Mouse (Mus musculus) neural tube, embryonic 15.5 days (tissue): ENCODE measurements at regions not wholly inside any gene's neighbourhood (a gene's known extent, or its start where the extent isn't known, plus 50 kb on each side); places are given as distances from the start of the nearest gene placed in this dataset.

Source experiments
- ATAC-seq: fragments of 200-750 bp; cut with Nextera tagmentation; 2 replicates; pipeline ENCODE4 v1.8.0; 2017; ENCODE audit warnings: mild to moderate bottlenecking, moderate TSS enrichment, moderate library complexity; ENCODE audit not compliant: low FRiP score
- H3K27ac ChIP-seq: fragments of 300-500 bp; sonication (generic); replicated peaks from 2 replicates; pipeline ENCODE4 v1.5.1; 2015; ENCODE audit warnings: mild to moderate bottlenecking, inconsistent platforms
- H3K27me3 ChIP-seq: fragments of 300-500 bp; sonication (generic); replicated peaks from 2 replicates; pipeline ENCODE4 v1.6.1; 2015; ENCODE audit warnings: inconsistent platforms
- H3K36me3 ChIP-seq: fragments of 300-500 bp; sonication (generic); 2 replicates; pipeline ENCODE4 v1.6.1; 2015; ENCODE audit warnings: inconsistent platforms
- H3K4me1 ChIP-seq: fragments of 300-500 bp; sonication (generic); 2 replicates; pipeline ENCODE4 v1.6.1; 2015; ENCODE audit warnings: inconsistent platforms
- H3K4me2 ChIP-seq: fragments of 300-500 bp; sonication (generic); 2 replicates; pipeline ENCODE4 v1.6.1; 2015; ENCODE audit warnings: inconsistent platforms, mild to moderate bottlenecking, moderate library complexity
- H3K4me3 ChIP-seq: fragments of 300-500 bp; sonication (generic); replicated peaks from 2 replicates; pipeline ENCODE4 v1.5.1; 2015; ENCODE audit warnings: mild to moderate bottlenecking, inconsistent platforms
- H3K9ac ChIP-seq: fragments of 300-500 bp; sonication (generic); replicated peaks from 2 replicates; pipeline ENCODE4 v1.6.1; 2015; ENCODE audit warnings: mild to moderate bottlenecking, inconsistent platforms
- H3K9me3 ChIP-seq: fragments of 300-500 bp; sonication (generic); replicated peaks from 2 replicates; pipeline ENCODE4 v1.6.1; 2016; ENCODE audit warnings: inconsistent platforms
- WGBS: fragments of 180-500 bp; shearing (Covaris S2); methylation state at CpG from one replicate; pipeline ENCODE4 v1.1.7; 2015; ENCODE audit warnings: mixed read lengths; 5-methylcytosine and 5-hydroxymethylcytosine counted together

- Histone ChIP-seq H3K36me3 (no peaks in the 10 kb centered on the region), H3K4me2 (no peak overlapping the region), H3K27me3 (no peaks in the 10 kb centered on the region), H3K4me3 (no peak overlapping the region), H3K9me3 (no peaks in the 10 kb centered on the region), H3K4me1 (no peaks in the 10 kb centered on the region), H3K27ac (no peak overlapping the region), H3K9ac (no peak overlapping the region)
- no peak for ATAC-seq
- WGBS = 94% methylated on average over 10 of the region's 10 CpGs
Observed at GRCm38 (mm10) chr3:38002275-38002674, 278.0 kb upstream of the Gm5148 start.

DNA sequence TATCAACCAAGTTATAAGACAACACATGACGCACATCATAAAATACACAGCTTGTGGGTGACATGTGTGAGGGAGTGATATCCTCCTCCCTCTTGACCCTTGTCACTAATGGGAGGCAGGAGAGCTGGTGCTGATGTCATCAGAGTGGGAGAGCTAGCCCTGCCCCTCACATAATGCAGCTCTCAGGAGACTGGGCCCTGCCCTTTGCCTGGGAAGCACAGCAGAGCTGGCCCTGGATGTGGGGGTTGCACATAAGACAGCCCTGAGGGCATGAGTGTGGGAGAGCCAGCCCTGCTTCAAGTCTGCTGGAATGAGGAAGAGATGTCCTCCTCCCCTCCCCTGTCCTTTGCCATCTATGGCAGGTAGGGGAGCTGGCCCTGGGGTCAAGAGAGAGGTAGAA is 275.5 kb upstream of the Gm5148 start:
- Histone ChIP-seq H3K36me3 (no peaks in the 10 kb centered on the region), H3K4me1 (no peaks in the 10 kb centered on the region), H3K9ac (no peak overlapping the region), H3K4me2 (no peak overlapping the region), H3K9me3 (no peaks in the 10 kb centered on the region), H3K4me3 (no peak overlapping the region), H3K27me3 (no peaks in the 10 kb centered on the region), H3K27ac (no peak overlapping the region)
- 94% methylated on average over 1 of the region's 1 CpGs for WGBS
- no peak for ATAC-seq

- Histone ChIP-seq H3K27ac (no peak overlapping the region), H3K9me3 (no peaks in the 10 kb centered on the region), H3K4me1 (no peaks in the 10 kb centered on the region), H3K9ac (no peak overlapping the region), H3K36me3 (no peaks in the 10 kb centered on the region), H3K4me2 (no peak overlapping the region), H3K4me3 (no peak overlapping the region), H3K27me3 (no peaks in the 10 kb centered on the region)
- 89% methylated on average over 3 of the region's 3 CpGs for WGBS
- no peak for ATAC-seq
Observed at GRCm38 (mm10) chr3:37997998-37998397, 273.7 kb upstream of the Gm5148 start.

GRCm38 (mm10) chr3:37989992-37990391 is 265.7 kb upstream of the Gm5148 start:
- H3K27ac ChIP-seq = no peak overlapping the region
- H3K9ac ChIP-seq = no peak overlapping the region
- H3K4me3 ChIP-seq = no peak overlapping the region
- H3K9me3 ChIP-seq = no peaks in the 10 kb centered on the region
- no peaks in the 10 kb centered on the region for H3K36me3 ChIP-seq
- H3K27me3 ChIP-seq = 0 out of 2 replicates have a peak, but pooled peaks cover 3% of the 10 kb centered on the region
- no peak for ATAC-seq
- H3K4me2 ChIP-seq = no peak overlapping the region
- peaks cover 15% of the 10 kb centered on the region for H3K4me1 ChIP-seq
- WGBS = 94% methylated on average over 6 of the region's 6 CpGs

DNA sequence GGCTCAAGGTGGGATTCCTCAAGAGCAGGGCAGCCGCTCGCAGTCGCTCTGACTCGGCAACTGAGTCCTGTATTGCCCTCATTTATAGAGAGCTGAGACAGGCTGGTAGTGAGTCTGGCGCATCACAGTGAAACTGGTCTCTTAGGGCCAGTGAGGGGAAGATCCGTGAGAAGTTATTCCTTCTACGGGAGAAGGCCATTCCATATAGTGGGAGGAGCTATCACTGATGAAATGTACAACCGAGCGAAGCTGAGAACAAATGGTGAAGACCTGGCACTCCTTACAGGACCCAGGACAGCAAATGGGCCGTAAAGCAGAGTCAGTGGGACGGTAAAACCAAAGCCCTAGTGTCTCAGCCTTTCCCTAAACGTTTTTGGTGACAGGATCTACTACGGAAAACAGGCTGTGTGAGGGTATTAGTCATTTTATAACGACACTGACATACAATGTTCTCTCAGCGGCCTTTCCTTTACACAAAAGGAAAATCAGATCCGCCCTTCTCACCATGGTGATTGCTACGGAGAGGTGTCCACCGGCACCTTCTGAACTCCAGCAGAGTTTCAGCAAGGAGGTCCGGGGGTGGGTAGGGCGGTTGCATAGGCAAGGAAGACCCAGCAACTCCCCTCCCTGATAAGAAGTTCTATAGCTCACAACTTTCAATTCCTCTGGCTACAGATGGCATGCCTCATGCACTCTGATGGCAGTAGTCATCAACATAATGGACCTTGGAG is 263.6 kb upstream of the Gm5148 start:
- no peaks in the 10 kb centered on the region for H3K36me3 ChIP-seq
- no peak overlapping the region for H3K4me3 ChIP-seq
- H3K27me3 ChIP-seq = 0 out of 2 replicates have a peak, but pooled peaks cover 3% of the 10 kb centered on the region
- H3K4me2 ChIP-seq = peak overlapping the region; percentile 25
- ATAC-seq = peak; percentile 55; the same call in 1 of the 2 replicates
- WGBS = 35% methylated on average over 20 of the region's 20 CpGs
- H3K9me3 ChIP-seq = no peaks in the 10 kb centered on the region
- no peak overlapping the region for H3K27ac ChIP-seq
- peaks cover 15% of the 10 kb centered on the region for H3K4me1 ChIP-seq
- H3K9ac ChIP-seq = no peak overlapping the region

DNA sequence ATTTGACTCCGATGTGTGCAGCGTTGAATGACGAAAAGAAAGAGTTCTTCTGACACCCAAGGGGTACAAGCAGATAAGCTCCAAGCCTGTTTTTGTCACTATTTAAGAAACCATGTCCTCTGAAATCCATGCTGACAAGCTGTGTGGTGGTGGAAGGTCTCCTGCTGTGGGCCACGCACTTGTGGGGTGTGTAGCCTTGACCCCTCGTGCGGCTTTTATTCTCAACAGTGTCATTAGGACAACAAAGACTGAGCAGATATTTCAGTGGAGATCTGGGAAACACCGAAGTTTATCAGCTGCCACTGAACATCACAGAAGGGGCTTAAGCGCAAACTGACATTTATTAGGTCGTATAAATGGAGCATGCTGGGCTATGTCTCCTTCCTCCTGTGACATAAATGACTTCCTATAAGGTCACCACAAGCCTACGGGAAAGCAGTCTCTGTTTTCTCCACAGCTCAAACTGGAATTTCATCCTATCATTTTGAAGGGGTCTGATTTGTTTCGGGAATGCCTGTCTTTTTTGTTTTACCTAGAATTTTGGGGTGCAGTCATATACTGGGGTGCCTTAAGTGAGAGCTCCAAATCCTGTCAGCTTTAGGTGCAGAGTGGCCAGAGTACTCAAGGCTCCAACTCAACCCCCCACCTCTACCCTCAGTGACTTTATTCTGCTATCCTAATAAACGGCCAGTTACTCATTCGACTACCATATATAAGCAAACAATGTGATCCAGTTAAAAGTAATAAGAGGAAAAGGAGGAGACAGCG is 262.9 kb upstream of the Gm5148 start:
- peaks cover 15% of the 10 kb centered on the region for H3K4me1 ChIP-seq
- H3K4me3 ChIP-seq = no peak overlapping the region
- 43% methylated on average over 14 of the region's 14 CpGs for WGBS
- H3K27me3 ChIP-seq = 0 out of 2 replicates have a peak, but pooled peaks cover 3% of the 10 kb centered on the region
- H3K9ac ChIP-seq = no peak overlapping the region
- no peak overlapping the region for H3K27ac ChIP-seq
- H3K9me3 ChIP-seq = no peaks in the 10 kb centered on the region
- H3K36me3 ChIP-seq = no peaks in the 10 kb centered on the region
- H3K4me2 ChIP-seq = peak overlapping the region; percentile 25
- ATAC-seq = no peak

DNA sequence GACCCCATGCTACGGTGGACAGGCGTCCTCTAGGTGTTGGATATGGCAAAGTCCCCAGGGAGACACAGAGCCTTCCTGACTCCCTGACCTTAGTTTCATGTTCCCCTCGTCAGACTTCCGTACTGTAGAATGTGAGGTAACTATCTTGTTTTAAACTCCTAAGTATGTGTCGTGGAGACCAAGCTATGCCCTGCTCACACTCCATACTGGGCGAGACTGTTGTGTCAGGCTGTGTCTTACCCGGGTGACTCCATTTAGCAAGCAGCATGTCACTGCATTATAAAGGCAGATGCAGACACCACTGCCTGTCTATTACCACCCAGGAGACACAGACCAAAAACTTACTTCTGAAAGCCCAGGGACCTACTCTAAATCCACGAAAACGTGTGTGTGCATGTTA is 260.4 kb upstream of the Gm5148 start:
- no peak overlapping the region for H3K27ac ChIP-seq
- no peaks in the 10 kb centered on the region for H3K9me3 ChIP-seq
- H3K27me3 ChIP-seq = 0 out of 2 replicates have a peak, but pooled peaks cover 3% of the 10 kb centered on the region
- H3K4me3 ChIP-seq = no peak overlapping the region
- H3K36me3 ChIP-seq = no peaks in the 10 kb centered on the region
- peaks cover 15% of the 10 kb centered on the region for H3K4me1 ChIP-seq
- WGBS = 91% methylated on average over 9 of the region's 9 CpGs
- no peak overlapping the region for H3K4me2 ChIP-seq
- no peak overlapping the region for H3K9ac ChIP-seq
- ATAC-seq = no peak

DNA sequence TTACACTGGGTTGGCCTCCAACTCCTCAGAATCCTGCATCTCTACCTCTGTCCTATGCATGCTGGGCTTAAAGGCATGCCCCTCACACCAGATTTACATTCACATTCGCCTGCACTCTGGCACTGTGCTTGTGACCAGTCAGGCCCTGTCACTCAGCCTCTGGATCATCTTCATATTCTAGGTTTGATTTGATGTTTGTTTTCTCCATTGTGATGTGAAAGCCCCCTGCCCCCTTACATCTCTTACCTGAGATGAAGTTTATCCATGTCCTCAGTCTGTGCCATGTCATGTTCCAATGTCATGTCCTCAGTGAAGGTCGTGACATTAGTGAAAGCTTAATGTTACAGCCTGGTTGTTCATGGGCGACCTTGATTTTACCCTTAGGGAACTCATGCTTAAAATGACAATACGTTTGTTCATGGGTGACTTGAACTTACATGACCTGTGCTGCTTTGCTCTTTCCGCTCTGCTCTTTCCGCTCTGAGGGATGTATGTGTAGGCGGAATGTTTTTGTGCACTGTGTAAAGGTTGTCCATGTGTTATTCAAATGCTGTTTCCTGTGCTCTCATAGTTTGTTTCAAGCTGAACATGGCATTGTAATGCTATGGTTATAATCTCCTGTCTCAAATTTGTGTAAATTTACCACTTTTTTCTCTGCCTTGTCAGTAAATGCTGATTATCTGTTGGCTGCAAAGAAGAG is 257.3 kb upstream of the Gm5148 start:
- Histone ChIP-seq H3K36me3 (no peaks in the 10 kb centered on the region), H3K4me1 (peaks cover 2% of the 10 kb centered on the region; the same call in 1 of the 2 replicates), H3K9ac (no peak overlapping the region), H3K9me3 (no peaks in the 10 kb centered on the region), H3K4me3 (no peak overlapping the region), H3K27me3 (no peaks in the 10 kb centered on the region), H3K27ac (no peak overlapping the region), H3K4me2 (no peak overlapping the region)
- 57% methylated on average over 7 of the region's 7 CpGs for WGBS
- no peak for ATAC-seq

DNA sequence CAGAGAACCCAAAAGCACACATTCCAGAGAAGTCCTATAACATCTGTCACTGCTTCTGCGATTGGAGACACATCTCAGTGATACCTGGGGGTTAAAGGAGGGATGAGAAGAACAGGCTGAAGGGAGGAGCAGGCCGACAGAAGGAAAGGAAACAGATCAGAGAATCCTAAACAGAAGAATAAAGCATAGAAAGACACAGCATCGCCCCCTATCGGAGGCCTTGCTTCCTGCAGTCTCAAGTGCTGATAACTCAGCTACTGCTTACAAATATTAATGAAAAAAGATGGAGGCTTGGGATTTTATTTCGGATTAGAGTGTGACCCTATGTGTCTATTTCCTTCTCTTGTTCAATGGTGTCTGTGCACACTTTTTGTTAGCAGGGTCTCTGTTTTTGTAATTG is 255.6 kb upstream of the Gm5148 start:
- no peak overlapping the region for H3K4me2 ChIP-seq
- no peak overlapping the region for H3K4me3 ChIP-seq
- 60% methylated on average over 5 of the region's 5 CpGs for WGBS
- no peak overlapping the region for H3K9ac ChIP-seq
- no peaks in the 10 kb centered on the region for H3K9me3 ChIP-seq
- ATAC-seq = no peak
- no peaks in the 10 kb centered on the region for H3K27me3 ChIP-seq
- H3K4me1 ChIP-seq = peaks cover 15% of the 10 kb centered on the region; the same call in 1 of the 2 replicates
- no peak overlapping the region for H3K27ac ChIP-seq
- no peaks in the 10 kb centered on the region for H3K36me3 ChIP-seq

- Histone ChIP-seq H3K4me3 (no peak overlapping the region), H3K4me2 (no peak overlapping the region), H3K36me3 (no peaks in the 10 kb centered on the region), H3K9ac (no peak overlapping the region), H3K27me3 (no peaks in the 10 kb centered on the region), H3K4me1 (peaks cover 15% of the 10 kb centered on the region; the same call in 1 of the 2 replicates), H3K27ac (no peak overlapping the region), H3K9me3 (no peaks in the 10 kb centered on the region)
- no peak for ATAC-seq
- WGBS = 34% methylated on average over 6 of the region's 6 CpGs
Observed at GRCm38 (mm10) chr3:37978481-37978880, 254.2 kb upstream of the Gm5148 start.

GRCm38 (mm10) chr3:37977453-37977852 is 253.2 kb upstream of the Gm5148 start:
- ATAC-seq = no peak
- H3K4me3 ChIP-seq = no peak overlapping the region
- no peak overlapping the region for H3K9ac ChIP-seq
- no peak overlapping the region for H3K27ac ChIP-seq
- H3K4me1 ChIP-seq = peaks cover 15% of the 10 kb centered on the region; the same call in 1 of the 2 replicates
- H3K36me3 ChIP-seq = no peaks in the 10 kb centered on the region
- no peak overlapping the region for H3K4me2 ChIP-seq
- no peaks in the 10 kb centered on the region for H3K27me3 ChIP-seq
- 73% methylated on average over 3 of the region's 3 CpGs for WGBS
- H3K9me3 ChIP-seq = no peaks in the 10 kb centered on the region
